Mouse (Mus musculus) forebrain, postnatal 0 days (tissue): ENCODE measurements around the gene Kpna2. TPM values are rescaled to one million over a fixed set of nuclear protein-coding genes. Genes with fewer than 3 reads are reported as not detected.
A peak's percentile ranks its signal among the peaks of the same experiment; 100 is the strongest.

Experiments used
- ATAC-seq: fragments of 200-750 bp; cut with Nextera tagmentation; 2 replicates; pipeline ENCODE4 v1.8.0; 2017; ENCODE audit warnings: mild to moderate bottlenecking, moderate library complexity
- DNase-seq: peaks from one replicate; pipeline ENCODE4 v3.0.0-alpha.2; 2015
- H3K27ac ChIP-seq: fragments of 300-500 bp; sonication (generic); 2 replicates; pipeline ENCODE4 v1.5.1; 2014; ENCODE audit warnings: low read depth, mild to moderate bottlenecking, antibody characterized with exemption, low read length, moderate library complexity, mixed read lengths
- H3K27me3 ChIP-seq: fragments of 300-500 bp; sonication (generic); 2 replicates; pipeline ENCODE4 v1.6.1; 2014; ENCODE audit warnings: mild to moderate bottlenecking, low read length, mixed read lengths; ENCODE audit not compliant: insufficient read depth
- H3K36me3 ChIP-seq: fragments of 300-500 bp; sonication (generic); 2 replicates; pipeline ENCODE4 v1.6.1; 2014; ENCODE audit warnings: mild to moderate bottlenecking, moderate library complexity; ENCODE audit not compliant: insufficient read depth
- H3K4me1 ChIP-seq: fragments of 300-500 bp; sonication (generic); 2 replicates; pipeline ENCODE4 v1.6.1; 2014; ENCODE audit warnings: antibody characterized with exemption; ENCODE audit not compliant: insufficient read depth
- H3K4me2 ChIP-seq: fragments of 300-500 bp; sonication (generic); 2 replicates; pipeline ENCODE4 v1.6.1; 2014; ENCODE audit warnings: low read depth, mild to moderate bottlenecking, moderate library complexity
- H3K4me3 ChIP-seq: fragments of 300-500 bp; sonication (generic); 2 replicates; pipeline ENCODE4 v1.5.1; 2014; ENCODE audit warnings: low read depth, low read length, mixed read lengths
- H3K9ac ChIP-seq: fragments of 300-500 bp; sonication (generic); 2 replicates; pipeline ENCODE4 v1.6.1; 2014; ENCODE audit warnings: mild to moderate bottlenecking
- H3K9me3 ChIP-seq: fragments of 300-500 bp; sonication (generic); 2 replicates; pipeline ENCODE4 v1.6.1; 2016; ENCODE audit warnings: low read length
- CTCF ChIP-seq: sonication (generic); IDR thresholded peaks from 2 replicates; pipeline ENCODE4 v1.5.1; 2016; ENCODE audit warnings: antibody characterized with exemption, control low read depth, low read depth
- WGBS: fragments of 180-500 bp; shearing (Covaris S2); extraction: QIAGEN DNeasy Blood & Tissue Kit; methylation state at CpG from one replicate; pipeline ENCODE4 v1.1.7; 2014; 5-methylcytosine and 5-hydroxymethylcytosine counted together
- polyA plus RNA-seq: library from polyadenylated mRNA; unstranded; fragments of >200 nt; fragmentation: Nextera tagmentation; extraction: Ambion mirVana; gene quantifications from 2 replicates; pipeline ENCODE4 v1.2.1, GENCODE M21; 2015
- total RNA-seq: library from RNA; depleted of rRNA; stranded (reverse); fragments of >200 nt; gene quantifications from 2 replicates; pipeline ENCODE4 v1.2.3, GENCODE M21; 2014

Gene Kpna2
- total and polyA plus RNA-seq, 2 experiments from 2014 or later: 83.5 to 100 TPM

DNA sequence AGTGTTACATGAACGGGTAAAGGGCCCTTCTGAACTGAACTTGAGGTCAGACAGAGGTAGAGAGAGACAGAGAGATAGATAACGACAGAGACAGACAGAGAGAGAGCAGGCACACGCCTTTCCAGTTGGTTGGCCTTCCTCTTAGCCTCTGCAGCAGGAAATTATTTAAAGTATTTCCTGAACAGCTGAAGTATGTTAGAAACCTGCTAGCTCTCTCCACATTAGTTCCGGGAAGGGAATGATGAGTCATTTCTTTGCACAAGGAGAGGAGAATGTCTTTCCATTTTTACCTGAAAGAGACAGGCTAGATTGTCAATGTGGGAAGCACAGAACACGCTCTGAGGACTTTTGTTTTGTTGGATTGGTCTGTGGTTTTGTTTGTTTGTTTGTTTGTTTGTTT lies 17.0 kb downstream of the Kpna2 start:
- Histone ChIP-seq H3K27ac (no peak overlapping the region), H3K4me3 (no peak overlapping the region), H3K4me1 (no peaks in the 10 kb centered on the region), H3K36me3 (peaks cover 4% of the 10 kb centered on the region; the same call in 1 of the 2 replicates), H3K27me3 (no peaks in the 10 kb centered on the region), H3K9ac (no peak overlapping the region), H3K9me3 (no peaks in the 10 kb centered on the region), H3K4me2 (no peak overlapping the region)
- ATAC-seq (no peak), DNase-seq (no peak)
- no peak for TF ChIP-seq CTCF
- 57% methylated on average over 5 of the region's 5 CpGs for WGBS

DNA sequence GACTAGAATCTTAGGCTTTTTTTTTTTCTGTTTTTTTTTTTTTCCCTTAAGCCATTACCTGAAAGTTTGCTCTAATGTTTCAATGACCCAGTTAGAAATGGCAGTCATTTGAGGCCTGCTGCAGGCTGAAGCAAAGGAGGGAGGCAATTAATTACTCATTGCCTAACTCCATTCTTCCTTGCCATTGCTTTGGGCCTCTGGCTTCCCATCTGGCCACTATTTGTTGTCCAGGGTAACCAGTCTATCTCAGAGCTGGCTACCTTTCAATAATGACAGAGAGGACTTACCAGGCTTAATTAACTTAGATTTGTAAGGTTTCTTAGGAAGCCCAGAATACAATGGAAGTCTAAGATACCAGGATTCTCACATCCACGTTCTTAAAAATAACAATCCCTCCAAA lies 17.6 kb downstream of the Kpna2 start:
- TF ChIP-seq CTCF: no peak
- Histone ChIP-seq H3K36me3 (no peaks in the 10 kb centered on the region), H3K9me3 (no peaks in the 10 kb centered on the region), H3K4me3 (no peak overlapping the region), H3K9ac (no peak overlapping the region), H3K27me3 (no peaks in the 10 kb centered on the region), H3K4me2 (no peak overlapping the region), H3K4me1 (no peaks in the 10 kb centered on the region), H3K27ac (no peak overlapping the region)
- ATAC-seq: no peak
- 0% methylated on average over 1 of the region's 1 CpGs for WGBS
- DNase-seq: no peak

DNA sequence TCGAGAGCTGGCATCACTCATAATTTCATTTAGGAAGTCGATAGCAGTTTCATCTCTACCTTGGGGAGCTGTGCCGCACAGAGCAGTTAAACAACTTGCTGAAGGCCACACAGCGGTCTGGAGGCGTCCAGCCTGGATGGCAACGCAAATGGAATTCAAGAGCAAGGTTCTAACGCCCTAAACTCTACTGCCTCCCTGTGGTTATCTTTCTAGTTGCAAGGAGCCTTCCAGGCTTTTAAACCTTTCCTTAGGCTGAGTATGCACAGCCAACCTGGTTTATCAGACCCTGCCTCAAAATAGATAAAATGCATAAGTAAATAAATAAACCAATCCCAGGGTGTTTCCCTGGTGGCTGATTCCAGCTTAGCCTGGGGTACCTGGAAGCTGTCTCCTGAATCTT lies 18.9 kb downstream of the Kpna2 start:
- Histone ChIP-seq H3K4me2 (no peak overlapping the region), H3K4me1 (no peaks in the 10 kb centered on the region), H3K4me3 (no peak overlapping the region), H3K27ac (no peak overlapping the region), H3K27me3 (no peaks in the 10 kb centered on the region), H3K9ac (no peak overlapping the region), H3K9me3 (no peaks in the 10 kb centered on the region), H3K36me3 (no peaks in the 10 kb centered on the region)
- 30% methylated on average over 7 of the region's 7 CpGs for WGBS
- TF ChIP-seq CTCF: peak; percentile 81
- DNase-seq: peak; percentile 80
- no peak for ATAC-seq

DNA sequence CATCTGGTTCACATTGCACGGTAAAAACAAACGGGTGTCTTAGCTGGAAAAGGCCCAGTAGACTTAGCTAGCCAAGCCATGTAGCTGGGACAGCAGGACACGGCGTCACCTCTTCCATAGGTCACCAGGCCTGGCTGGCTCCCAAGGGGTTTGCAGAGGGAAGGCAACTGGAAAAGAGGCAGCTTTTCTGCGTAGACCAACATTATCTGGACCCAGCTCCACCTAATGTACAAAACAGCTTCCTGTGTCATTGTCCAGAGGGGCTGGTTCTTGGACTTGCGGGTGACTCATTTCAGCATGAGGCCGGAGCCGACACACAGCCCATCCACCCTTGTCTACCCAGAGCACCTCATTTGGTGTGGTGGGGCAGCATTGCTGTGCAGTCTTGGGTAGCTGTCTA lies 23.1 kb downstream of the Kpna2 start:
- H3K4me2 ChIP-seq: no peak overlapping the region
- ATAC-seq (no peak), DNase-seq (no peak)
- H3K4me3 ChIP-seq: no peak overlapping the region
- no peaks in the 10 kb centered on the region for H3K27me3 ChIP-seq
- H3K36me3 ChIP-seq: no peaks in the 10 kb centered on the region
- no peaks in the 10 kb centered on the region for H3K4me1 ChIP-seq
- no peak for TF ChIP-seq CTCF
- 84% methylated on average over 8 of the region's 8 CpGs for WGBS
- H3K27ac ChIP-seq: no peak overlapping the region
- H3K9me3 ChIP-seq: no peaks in the 10 kb centered on the region
- H3K9ac ChIP-seq: no peak overlapping the region

DNA sequence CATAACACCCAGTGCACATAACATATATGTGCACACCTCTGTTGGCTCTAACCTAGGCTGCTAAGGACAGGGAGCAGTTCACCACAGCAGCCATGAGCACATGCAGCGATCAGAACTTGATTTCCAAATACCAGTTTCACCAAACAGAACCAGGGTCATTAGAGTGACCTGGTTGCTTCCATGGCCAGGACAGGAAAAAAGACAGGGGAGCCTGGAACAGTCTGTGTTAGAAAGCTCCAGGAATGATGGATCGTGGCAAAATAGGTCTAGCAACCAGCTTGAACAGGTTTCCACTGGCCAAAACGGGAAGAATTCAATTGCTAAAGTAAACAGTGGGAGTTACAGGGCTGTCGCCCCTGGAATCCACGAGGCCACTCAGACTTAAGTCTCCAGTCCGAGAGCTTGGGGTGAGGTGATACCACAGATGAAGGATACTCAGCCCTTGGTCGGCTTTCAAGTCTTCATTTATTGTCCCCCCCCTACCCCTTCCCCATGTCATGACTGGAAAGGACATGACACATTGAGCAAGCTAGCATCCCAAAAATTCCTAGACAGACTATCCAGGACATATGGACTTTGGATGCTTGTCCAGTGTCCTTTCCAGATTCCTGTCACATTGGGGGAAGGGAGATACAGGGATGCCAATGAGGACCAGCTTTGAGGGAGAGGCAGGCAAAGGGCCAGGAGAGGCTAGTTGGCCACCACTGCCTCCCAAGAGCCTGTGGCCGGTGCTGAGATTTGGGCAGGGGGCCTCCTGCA lies 23.7 kb downstream of the Kpna2 start:
- H3K27ac ChIP-seq: no peak overlapping the region
- WGBS: 82% methylated on average over 8 of the region's 8 CpGs
- no peak overlapping the region for H3K4me2 ChIP-seq
- no peak for DNase-seq
- no peak overlapping the region for H3K9ac ChIP-seq
- H3K9me3 ChIP-seq: no peaks in the 10 kb centered on the region
- H3K36me3 ChIP-seq: no peaks in the 10 kb centered on the region
- no peaks in the 10 kb centered on the region for H3K4me1 ChIP-seq
- H3K27me3 ChIP-seq: no peaks in the 10 kb centered on the region
- no peak for ATAC-seq
- TF ChIP-seq CTCF: no peak
- no peak overlapping the region for H3K4me3 ChIP-seq

DNA sequence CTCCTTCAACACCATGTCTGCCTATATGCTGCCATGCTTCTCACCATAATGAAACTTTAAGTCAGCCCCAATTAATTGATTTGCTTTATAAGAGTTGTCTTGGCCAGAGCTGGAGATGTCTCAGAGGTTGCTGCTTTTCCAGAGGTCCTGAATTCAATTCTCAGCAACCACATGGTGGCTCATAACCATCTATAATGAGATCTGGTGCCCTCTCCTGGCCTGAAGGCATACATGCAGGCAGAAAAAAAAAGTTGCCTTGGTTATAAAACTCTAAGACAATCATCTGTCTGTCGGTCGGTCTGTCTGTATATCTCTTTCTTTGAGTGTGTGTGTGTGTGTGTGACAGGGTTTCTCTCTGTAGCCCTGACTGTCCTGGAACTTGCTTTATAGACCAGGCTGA lies 24.9 kb downstream of the Kpna2 start:
- Histone ChIP-seq H3K4me2 (no peak overlapping the region), H3K27me3 (no peaks in the 10 kb centered on the region), H3K27ac (no peak overlapping the region), H3K9ac (no peak overlapping the region), H3K36me3 (no peaks in the 10 kb centered on the region), H3K4me3 (no peak overlapping the region), H3K9me3 (no peaks in the 10 kb centered on the region), H3K4me1 (no peaks in the 10 kb centered on the region)
- DNase-seq (no peak), ATAC-seq (no peak)
- peak; percentile 44 for TF ChIP-seq CTCF
- WGBS: 86% methylated on average over 2 of the region's 2 CpGs

DNA sequence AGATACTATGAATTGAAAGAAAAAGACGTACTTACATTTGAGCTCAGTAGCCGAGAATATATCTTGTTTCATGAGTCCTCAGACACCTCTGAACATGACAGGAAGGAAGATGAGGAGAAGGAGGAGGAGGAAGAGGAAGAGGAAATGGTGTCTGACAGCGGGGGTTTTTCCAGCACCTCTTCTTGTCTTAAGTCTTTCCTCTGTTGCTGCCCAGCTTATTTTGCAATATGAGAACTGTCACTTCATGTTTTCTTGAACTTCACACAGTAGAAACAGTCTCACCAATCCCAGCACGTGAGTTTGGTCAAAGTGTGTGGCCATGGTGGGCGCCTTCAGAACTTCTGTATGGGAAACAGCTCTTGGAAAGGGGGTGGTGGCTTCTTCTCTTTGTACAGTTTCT lies 26.3 kb downstream of the Kpna2 start:
- Histone ChIP-seq H3K36me3 (no peaks in the 10 kb centered on the region), H3K27ac (no peak overlapping the region), H3K4me2 (no peak overlapping the region), H3K9me3 (no peaks in the 10 kb centered on the region), H3K4me1 (no peaks in the 10 kb centered on the region), H3K9ac (no peak overlapping the region), H3K4me3 (no peak overlapping the region), H3K27me3 (no peaks in the 10 kb centered on the region)
- TF ChIP-seq CTCF: no peak
- WGBS: 90% methylated on average over 5 of the region's 5 CpGs
- ATAC-seq (no peak), DNase-seq (no peak)
